ENCODE assay signal across 8 mouse cellular contexts in genomic region chr5:44726546-44727476, GRCm38 (mm10).
DNase-seq lines count a peak whose midpoint lies in the region; ATAC-seq and TF ChIP-seq lines count a peak whose summit lies in the region.
"Had no signal": no experiment of that assay in that cellular context is flagged by ENCODE, and none has a peak within 500 bp of the region (broad histone marks: within the 10 kb centered on the region; RNA-seq: fewer than 3 reads in every experiment).

No protein-coding gene starts in this region.

- H3K27ac ChIP-seq in liver, adult 2 months (replicated peaks; ENCODE audit: insufficient read depth, low read depth, low read length): peak overlapping the region; percentile 51; the same call in 1 of the 2 replicates
- H3K27ac ChIP-seq in embryonic facial prominence, embryonic 15.5 days (replicated peaks): peak overlapping the region; percentile 34; the same call in 1 of the 2 replicates
- 0 out of 2 replicates have a peak overlapping the region, but pooled peaks have one; percentile 49 for H3K27ac ChIP-seq in hindbrain, postnatal 0 days
- H3K27ac ChIP-seq in midbrain, embryonic 15.5 days: peak overlapping the region; percentile 74
- H3K27ac ChIP-seq: neural tube, embryonic 12.5 days had no signal

- no peaks in the 10 kb centered on the region for H3K9me3 ChIP-seq in embryonic facial prominence, embryonic 15.5 days (replicated peaks)
- no peaks in the 10 kb centered on the region for H3K9me3 ChIP-seq in hindbrain, postnatal 0 days (ENCODE audit: low read length)
- H3K9me3 ChIP-seq in midbrain, embryonic 15.5 days: no peaks in the 10 kb centered on the region
- H3K9me3 ChIP-seq: neural tube, embryonic 12.5 days had no signal

- H3K4me2 ChIP-seq in embryonic facial prominence, embryonic 15.5 days (replicated peaks): no peak overlapping the region; the same call in 1 of the 2 replicates
- no peak overlapping the region for H3K4me2 ChIP-seq in hindbrain, postnatal 0 days (ENCODE audit: low read depth, low read length)
- H3K4me2 ChIP-seq in midbrain, embryonic 15.5 days: no peak overlapping the region
- H3K4me2 ChIP-seq: neural tube, embryonic 12.5 days had no signal

- no peaks in the 10 kb centered on the region for H3K36me3 ChIP-seq in liver, adult 2 months (ENCODE audit: control insufficient read depth, insufficient read depth, low read length)
- H3K36me3 ChIP-seq in embryonic facial prominence, embryonic 15.5 days: no peaks in the 10 kb centered on the region
- H3K36me3 ChIP-seq in hindbrain, postnatal 0 days (ENCODE audit: insufficient read depth, low read length): no peaks in the 10 kb centered on the region
- H3K36me3 ChIP-seq in midbrain, embryonic 15.5 days (replicated peaks): no peaks in the 10 kb centered on the region
- H3K36me3 ChIP-seq: neural tube, embryonic 12.5 days had no signal

- peak; percentile 9 for DNase-seq in liver, adult 2 months (ENCODE audit: extremely low read depth, low read depth, low spot score)
- no peak for DNase-seq in liver
- DNase-seq in hindbrain, postnatal 0 days (ENCODE audit: low spot score): peak; percentile 32
- DNase-seq in urinary bladder, postnatal 25 days (ENCODE audit: low spot score): no peak
- DNase-seq in gastrocnemius, postnatal 10 days: no peak

- H3K4me1 ChIP-seq in liver, adult 2 months (ENCODE audit: control insufficient read depth, insufficient read depth, low read length): peaks cover 3% of the 10 kb centered on the region; the same call in 1 of the 2 replicates
- H3K4me1 ChIP-seq in embryonic facial prominence, embryonic 15.5 days: peaks cover 3% of the 10 kb centered on the region; the same call in 1 of the 2 replicates
- H3K4me1 ChIP-seq in hindbrain, postnatal 0 days (ENCODE audit: insufficient read depth, low read length): no peaks in the 10 kb centered on the region
- H3K4me1 ChIP-seq in midbrain, embryonic 15.5 days: peaks cover 21% of the 10 kb centered on the region

- H3K4me3 ChIP-seq in liver, adult 2 months (ENCODE audit: insufficient read depth, low read depth, low read length): no peak overlapping the region
- no peak overlapping the region for H3K4me3 ChIP-seq in embryonic facial prominence, embryonic 15.5 days (replicated peaks)
- no peak overlapping the region for H3K4me3 ChIP-seq in hindbrain, postnatal 0 days (ENCODE audit: low read length)
- no peak overlapping the region for H3K4me3 ChIP-seq in midbrain, embryonic 15.5 days
- H3K4me3 ChIP-seq: neural tube, embryonic 12.5 days had no signal

- no peak for ATAC-seq in embryonic facial prominence, embryonic 15.5 days (ENCODE audit: insufficient number of reproducible peaks, low FRiP score, low TSS enrichment, low read depth)
- ATAC-seq in hindbrain, postnatal 0 days: peak; percentile 45
- peak; percentile 70 for ATAC-seq in midbrain, embryonic 15.5 days (replicated peaks)

- no peaks in the 10 kb centered on the region for H3K27me3 ChIP-seq in liver, adult 2 months (ENCODE audit: control insufficient read depth, insufficient read depth, low read length)
- H3K27me3 ChIP-seq in embryonic facial prominence, embryonic 15.5 days: no peaks in the 10 kb centered on the region
- H3K27me3 ChIP-seq in hindbrain, postnatal 0 days (ENCODE audit: insufficient read depth, low read length): no peaks in the 10 kb centered on the region
- H3K27me3 ChIP-seq in midbrain, embryonic 15.5 days (replicated peaks): no peaks in the 10 kb centered on the region
- H3K27me3 ChIP-seq: neural tube, embryonic 12.5 days had no signal

- no peak for TF ChIP-seq POLR2A in liver, adult 2 months (IDR thresholded peaks at IDR 0.05; ENCODE audit: extremely low read depth, insufficient read depth, low read length)

- 61% methylated on average over 14 of the region's 14 CpGs for WGBS in liver, adult 2 months
- WGBS in embryonic facial prominence, embryonic 15.5 days: 59% methylated on average over 14 of the region's 14 CpGs
- WGBS in hindbrain, postnatal 0 days: 65% methylated on average over 14 of the region's 14 CpGs
- 67% methylated on average over 14 of the region's 14 CpGs for WGBS in midbrain, embryonic 15.5 days

- no peak for TF ChIP-seq CTCF in liver, adult 2 months (IDR thresholded peaks at IDR 0.05; ENCODE audit: low read depth, low read length)
- TF ChIP-seq CTCF in hindbrain, postnatal 0 days (IDR thresholded peaks at IDR 0.05; ENCODE audit: low read depth): no peak

- H3K79me2 ChIP-seq in liver, adult 2 months (ENCODE audit: control insufficient read depth, insufficient read depth, low read length): no peaks in the 10 kb centered on the region

- H3K9ac ChIP-seq in liver, adult 2 months (ENCODE audit: low read depth, low read length): no peak overlapping the region
- H3K9ac ChIP-seq in embryonic facial prominence, embryonic 15.5 days: no peak overlapping the region
- H3K9ac ChIP-seq in hindbrain, postnatal 0 days (replicated peaks; ENCODE audit: low read length): no peak overlapping the region
- H3K9ac ChIP-seq in midbrain, embryonic 15.5 days: no peak overlapping the region
- H3K9ac ChIP-seq: neural tube, embryonic 12.5 days had no signal

Comparison
In these comparisons a context has a peak if more than half of its experiments do, and no peak if none do; other contexts are left out.
1. DNase-seq: peak in liver, adult 2 months (single experiment) and hindbrain, postnatal 0 days (single experiment); none in liver (single experiment), urinary bladder, postnatal 25 days (single experiment) and gastrocnemius, postnatal 10 days (single experiment).
2. Peak in every context shown above with its lines, with median percentiles within 50 percentile points of each other: H3K27ac ChIP-seq.